Mouse (Mus musculus) neural tube, embryonic 12.5 days (tissue): Measurements from ENCODE around the gene Gtpbp3. TPM values are rescaled to one million over a fixed set of nuclear protein-coding genes. Genes with fewer than 3 reads are reported as not detected.
A peak's percentile ranks its signal among the peaks of the same experiment; 100 is the strongest.
"Not testable (repeated sequence)": the region's sequence is repeated elsewhere in the genome, so short reads cannot be mapped to it uniquely, and the experiment has no call there.

ENCODE experiments used
- ATAC-seq: fragments of 200-750 bp; cut with Nextera tagmentation; 2 replicates; pipeline ENCODE4 v1.8.0; 2017; ENCODE audit warnings: low read depth, mild to moderate bottlenecking, moderate TSS enrichment, moderate library complexity; ENCODE audit not compliant: low FRiP score
- H3K27ac ChIP-seq: fragments of 300-500 bp; sonication (generic); 2 replicates; pipeline ENCODE4 v1.5.1; 2016
- H3K27me3 ChIP-seq: fragments of 300-500 bp; sonication (generic); replicated peaks from 2 replicates; pipeline ENCODE4 v1.6.1; 2016; ENCODE audit warnings: mild to moderate bottlenecking
- H3K36me3 ChIP-seq: fragments of 300-500 bp; sonication (generic); 2 replicates; pipeline ENCODE4 v1.6.1; 2016; ENCODE audit warnings: mild to moderate bottlenecking
- H3K4me1 ChIP-seq: fragments of 300-500 bp; sonication (generic); 2 replicates; pipeline ENCODE4 v1.6.1; 2016
- H3K4me2 ChIP-seq: fragments of 300-500 bp; sonication (generic); replicated peaks from 2 replicates; pipeline ENCODE4 v1.6.1; 2016; ENCODE audit warnings: mild to moderate bottlenecking
- H3K4me3 ChIP-seq: fragments of 300-500 bp; sonication (generic); 2 replicates; pipeline ENCODE4 v1.5.1; 2016
- H3K9ac ChIP-seq: fragments of 300-500 bp; sonication (generic); 2 replicates; pipeline ENCODE4 v1.6.1; 2016; ENCODE audit warnings: mild to moderate bottlenecking
- H3K9me3 ChIP-seq: fragments of 300-500 bp; sonication (generic); 2 replicates; pipeline ENCODE4 v1.6.1; 2016; ENCODE audit warnings: mild to moderate bottlenecking
- WGBS: fragments of 180-500 bp; shearing (Covaris S2); methylation state at CpG from one replicate; pipeline ENCODE4 v1.1.7; 2016; 5-methylcytosine and 5-hydroxymethylcytosine counted together
- polyA plus RNA-seq: library from polyadenylated mRNA; unstranded; fragments of >200 nt; fragmentation: Nextera tagmentation; extraction: Ambion mirVana; gene quantifications from 2 replicates; pipeline ENCODE4 v1.2.1, GENCODE M21; 2016

Gtpbp3 gene
- polyA plus RNA-seq, 1 experiment from 2014 or later: 13.6 TPM

DNA sequence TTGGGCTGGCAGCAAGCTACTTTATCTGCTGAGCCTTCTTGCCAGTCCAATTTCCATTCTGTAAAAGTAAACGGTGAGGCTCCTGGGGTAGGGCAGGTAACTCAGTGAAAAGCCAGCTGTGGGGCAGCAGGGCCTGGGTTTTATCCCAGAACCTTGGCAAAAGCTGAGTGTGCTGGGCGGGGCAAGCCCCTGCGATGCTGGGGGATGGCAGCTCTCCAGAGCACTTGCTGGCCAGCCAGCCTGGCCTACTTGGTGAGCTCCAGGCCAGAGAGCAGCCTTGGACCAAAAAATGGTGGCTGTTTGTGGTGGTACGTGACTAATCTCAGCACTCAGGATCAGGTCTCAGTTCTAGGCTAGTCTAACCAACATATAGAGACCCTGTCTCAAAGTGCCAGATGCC lies 18.1 kb downstream of the Gtpbp3 start:
- Histone ChIP-seq H3K27me3 (peaks cover 51% of the 10 kb centered on the region), H3K9me3 (no peaks in the 10 kb centered on the region), H3K9ac (no peak overlapping the region), H3K4me3 (no peak overlapping the region), H3K36me3 (no peaks in the 10 kb centered on the region), H3K4me2 (no peak overlapping the region), H3K27ac (no peak overlapping the region), H3K4me1 (peaks cover 11% of the 10 kb centered on the region; the same call in 1 of the 2 replicates)
- 89% methylated on average over 4 of the region's 4 CpGs for WGBS
- no peak for ATAC-seq

DNA sequence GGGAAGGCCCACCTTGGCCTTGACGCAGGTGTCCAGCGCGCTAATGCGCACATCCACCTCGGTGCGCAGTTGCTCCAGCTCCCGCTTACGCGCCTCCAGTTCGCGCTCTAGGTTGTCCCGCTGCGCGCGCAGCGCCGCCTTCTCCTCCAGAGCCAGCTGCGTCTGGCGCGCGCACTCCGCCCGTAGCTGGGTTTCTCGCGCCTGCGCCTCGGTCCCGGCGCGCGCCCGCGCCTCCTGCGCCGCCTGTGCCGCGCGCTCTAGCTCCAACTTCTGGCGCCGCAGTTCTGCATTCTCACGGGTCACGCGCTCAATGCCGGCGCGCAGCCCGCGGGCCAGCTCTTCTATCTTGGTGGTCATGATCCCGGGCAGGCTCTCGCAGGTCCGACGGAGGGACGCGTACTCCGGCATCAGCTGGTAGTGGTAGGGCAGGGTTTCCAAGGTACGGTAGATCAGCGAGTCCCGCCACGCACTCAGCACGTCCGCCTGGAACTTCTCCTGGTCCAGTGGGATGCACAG lies 19.7 kb downstream of the Gtpbp3 start:
- whole genome bisulfite sequencing: under 1% methylated on average over 61 of the region's 61 CpGs
- Histone ChIP-seq H3K36me3 (no peaks in the 10 kb centered on the region), H3K9ac (0 out of 2 replicates have a peak overlapping the region, but pooled peaks have one; percentile 35), H3K27me3 (peaks cover 51% of the 10 kb centered on the region), H3K4me3 (peak overlapping the region; percentile 37), H3K9me3 (no peaks in the 10 kb centered on the region), H3K4me2 (peak overlapping the region; percentile 71), H3K27ac (no peak overlapping the region), H3K4me1 (peaks cover 11% of the 10 kb centered on the region; the same call in 1 of the 2 replicates)
- peak; percentile 63 for ATAC-seq

DNA sequence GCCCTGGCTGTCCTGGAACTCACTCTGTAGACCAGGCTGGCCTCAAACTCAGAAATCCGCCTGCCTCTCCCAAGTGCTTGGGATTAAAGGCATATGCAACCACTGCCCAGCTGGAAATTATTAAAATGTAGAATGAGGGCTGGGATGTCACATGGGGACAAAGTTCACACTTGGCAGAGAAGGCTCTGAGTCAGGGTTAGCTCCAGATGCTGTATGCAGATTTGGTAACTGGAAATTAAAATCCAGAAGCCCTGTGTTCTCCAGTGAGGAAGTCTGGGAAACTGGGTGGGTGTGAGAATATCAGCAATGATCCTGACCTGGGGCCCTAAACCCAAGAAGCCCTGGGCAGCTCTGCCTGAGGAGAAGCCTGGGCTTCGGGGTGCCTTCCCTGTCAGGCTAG lies 21.4 kb downstream of the Gtpbp3 start:
- no peaks in the 10 kb centered on the region for H3K36me3 ChIP-seq
- no peaks in the 10 kb centered on the region for H3K9me3 ChIP-seq
- ATAC-seq: no peak
- no peak overlapping the region for H3K27ac ChIP-seq
- peak overlapping the region; percentile 16; the same call in 1 of the 2 replicates for H3K4me2 ChIP-seq
- no peak overlapping the region for H3K9ac ChIP-seq
- peaks cover 51% of the 10 kb centered on the region for H3K27me3 ChIP-seq
- WGBS: 60% methylated on average over 2 of the region's 2 CpGs
- H3K4me3 ChIP-seq: no peak overlapping the region
- H3K4me1 ChIP-seq: peaks cover 11% of the 10 kb centered on the region; the same call in 1 of the 2 replicates

DNA sequence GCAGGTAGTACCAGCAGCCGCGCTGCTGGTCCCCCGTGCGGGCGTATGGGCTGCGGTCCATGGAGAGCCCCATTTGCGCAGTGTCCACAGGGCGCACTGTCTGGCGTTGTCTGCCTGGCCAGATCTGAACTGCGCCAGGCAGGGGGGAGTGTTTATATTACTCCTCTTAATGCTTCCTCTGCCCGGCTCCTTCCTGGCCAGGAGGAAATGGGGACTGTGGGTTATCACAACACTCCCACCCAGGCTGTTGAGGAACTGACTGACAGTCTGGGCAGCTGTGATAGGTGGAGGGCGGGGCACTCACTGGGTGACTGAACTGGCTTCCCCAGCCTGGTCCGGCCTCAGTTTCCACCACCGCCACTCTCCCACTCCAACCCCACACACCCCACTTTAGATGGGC lies 23.7 kb downstream of the Gtpbp3 start, which contains the start of gene Plvap:
Gene Plvap, minus strand, starts transcription at position 109 of the 400 bp plus-strand sequence.
- no peak for ATAC-seq
- Histone ChIP-seq H3K9ac (no peak within 1 kb of the TSS), H3K4me3 (peak within 1 kb of the TSS; percentile 4; the same call in 1 of the 2 replicates), H3K27me3 (peaks cover 35% of the 10 kb centered on the region), H3K9me3 (no peaks in the 10 kb centered on the region), H3K27ac (no peak within 1 kb of the TSS), H3K36me3 (no peaks in the 10 kb centered on the region), H3K4me1 (peaks cover 11% of the 10 kb centered on the region; the same call in 1 of the 2 replicates), H3K4me2 (no peak within 1 kb of the TSS; the same call in 1 of the 2 replicates)
- 61% methylated on average over 14 of the region's 14 CpGs for WGBS

DNA sequence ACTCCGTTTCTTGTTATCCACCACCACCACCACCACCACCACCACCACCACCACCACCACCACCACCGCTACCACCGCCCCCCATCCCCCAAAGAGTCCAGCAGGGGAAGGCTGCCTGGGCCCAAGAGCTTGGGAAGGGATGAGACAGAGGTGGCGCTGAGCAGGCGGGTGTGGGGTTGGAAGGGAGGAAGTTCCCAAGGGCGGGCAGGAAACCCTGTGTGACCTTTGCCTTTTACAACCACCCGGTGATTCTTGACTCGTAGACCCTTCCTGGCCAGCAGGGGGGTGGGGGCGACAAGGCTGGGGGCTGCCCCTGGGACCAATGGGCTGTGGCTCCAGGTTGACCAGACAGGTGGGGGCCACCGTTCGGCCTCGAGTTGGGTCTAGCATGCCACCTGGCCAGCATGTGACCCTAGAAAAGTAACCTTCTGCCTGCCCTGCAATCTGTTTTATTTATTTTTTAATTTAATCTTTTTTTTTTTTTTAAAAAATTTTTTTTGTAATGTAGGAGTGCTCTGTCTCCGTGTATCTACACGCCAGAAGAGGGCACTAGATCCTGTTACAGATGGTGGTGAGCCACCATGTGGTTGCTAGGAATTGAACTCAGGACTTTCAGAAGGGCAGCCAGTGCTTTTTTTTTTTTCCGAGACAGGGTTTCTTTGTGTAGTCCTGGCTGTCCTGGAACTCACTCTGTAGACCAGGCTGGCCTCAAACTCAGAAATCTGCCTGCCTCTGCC lies 25.3 kb downstream of the Gtpbp3 start:
- peaks cover 20% of the 10 kb centered on the region for H3K27me3 ChIP-seq
- no peak overlapping the region for H3K27ac ChIP-seq

DNA sequence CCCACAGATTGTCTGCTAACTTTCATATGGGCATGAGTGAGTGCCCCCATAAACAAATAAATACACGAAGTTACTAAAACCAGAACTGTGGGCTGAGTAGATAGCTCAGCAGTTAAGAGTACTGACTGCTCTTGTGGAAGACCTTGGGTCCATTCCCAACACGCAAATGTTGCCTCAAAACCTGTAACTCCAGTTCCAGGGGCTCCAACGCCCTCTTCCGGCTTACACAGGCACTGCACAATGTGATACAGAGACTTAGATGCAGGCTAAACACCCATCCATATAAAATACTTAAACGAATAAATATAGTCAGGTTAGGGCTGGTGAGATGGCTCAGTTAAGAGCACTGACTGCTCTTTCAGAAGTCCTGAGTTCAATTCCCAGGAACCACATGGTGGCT lies 27.1 kb downstream of the Gtpbp3 start:
- Histone ChIP-seq H3K9me3 (no peaks in the 10 kb centered on the region), H3K4me3 (no peak overlapping the region), H3K36me3 (no peaks in the 10 kb centered on the region), H3K4me2 (no peak overlapping the region), H3K4me1 (peaks cover 3% of the 10 kb centered on the region; the same call in 1 of the 2 replicates), H3K27ac (no peak overlapping the region), H3K27me3 (peaks cover 3% of the 10 kb centered on the region), H3K9ac (no peak overlapping the region)
- ATAC-seq: no peak
- WGBS: 71% methylated on average over 5 of the region's 5 CpGs

More for the DNA sequence above, 25.3 kb downstream of the Gtpbp3 start:
- H3K36me3 ChIP-seq: no peaks in the 10 kb centered on the region
- no peaks in the 10 kb centered on the region for H3K9me3 ChIP-seq
- no peak overlapping the region for H3K4me2 ChIP-seq
- no peak overlapping the region for H3K4me3 ChIP-seq
- ATAC-seq: no peak
- H3K4me1 ChIP-seq: peaks cover 3% of the 10 kb centered on the region; the same call in 1 of the 2 replicates
- WGBS: 76% methylated on average over 15 of the region's 15 CpGs
- H3K9ac ChIP-seq: no peak overlapping the region

DNA sequence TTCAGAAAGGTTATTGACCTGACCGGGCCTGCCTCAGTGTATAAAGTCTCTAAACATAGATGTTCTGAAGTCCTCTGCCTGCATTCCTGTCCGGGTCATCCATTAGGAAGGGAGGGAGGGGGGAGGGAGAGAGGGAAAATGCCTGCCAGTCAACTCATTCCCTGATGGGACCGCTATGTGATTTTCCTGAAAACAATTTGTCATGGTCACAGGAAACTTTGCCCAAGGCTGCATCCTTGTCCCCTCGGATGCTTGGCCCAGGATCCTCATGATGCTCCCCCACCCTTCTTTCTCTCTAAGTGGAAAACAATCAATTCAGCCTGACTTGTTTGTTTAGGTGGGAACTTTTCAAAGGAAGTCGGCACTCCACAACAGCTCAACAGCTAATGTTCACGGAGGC lies 28.9 kb downstream of the Gtpbp3 start:
- no peak overlapping the region for H3K27ac ChIP-seq
- H3K4me1 ChIP-seq: peaks cover 3% of the 10 kb centered on the region; the same call in 1 of the 2 replicates
- no peak for ATAC-seq
- no peak overlapping the region for H3K4me3 ChIP-seq
- H3K27me3 ChIP-seq: no peaks in the 10 kb centered on the region
- no peak overlapping the region for H3K4me2 ChIP-seq
- WGBS: 16% methylated on average over 6 of the region's 6 CpGs
- H3K9me3 ChIP-seq: no peaks in the 10 kb centered on the region
- H3K9ac ChIP-seq: no peak overlapping the region
- H3K36me3 ChIP-seq: no peaks in the 10 kb centered on the region

DNA sequence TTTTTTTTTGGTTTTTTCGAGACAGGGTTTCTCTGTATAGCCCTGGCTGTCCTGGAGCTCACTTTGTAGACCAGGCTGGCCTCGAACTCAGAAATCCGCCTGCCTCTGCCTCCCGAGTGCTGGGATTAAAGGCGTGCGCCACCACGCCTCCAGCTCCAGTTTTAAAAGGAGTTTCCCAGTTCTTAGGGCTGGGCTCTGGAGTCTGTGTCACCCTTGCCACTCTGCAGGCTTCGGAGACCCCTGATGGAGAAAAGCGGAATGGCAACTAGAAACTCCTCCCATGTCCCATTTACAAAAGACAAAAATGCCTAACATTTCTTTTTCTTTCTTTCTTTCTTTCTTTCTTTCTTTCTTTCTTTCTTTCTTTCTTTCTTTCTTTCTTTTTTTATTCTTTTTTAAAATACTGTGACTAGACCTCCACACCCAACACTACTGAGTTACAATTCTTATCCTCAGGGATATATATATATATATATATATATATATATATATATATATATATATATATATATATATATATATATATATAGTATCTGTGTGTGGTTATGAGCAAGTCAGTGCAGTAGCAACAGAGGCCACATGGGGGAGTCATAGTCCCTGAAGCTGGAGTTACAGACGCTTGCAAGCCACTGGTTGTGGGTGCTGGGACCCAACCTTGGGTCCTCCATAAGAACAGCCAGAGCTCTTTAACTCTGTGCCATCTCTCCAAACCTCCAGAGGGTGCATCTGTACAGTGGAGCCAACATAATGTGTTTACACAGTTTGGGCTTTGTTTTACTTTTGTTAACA lies 31.3 kb downstream of the Gtpbp3 start:
- H3K9me3 ChIP-seq, H3K4me2 ChIP-seq, H3K4me1 ChIP-seq, H3K4me3 ChIP-seq, H3K9ac ChIP-seq, H3K27ac ChIP-seq, H3K36me3 ChIP-seq, ATAC-seq: not testable (repeated sequence)
- H3K27me3 ChIP-seq: peaks cover 15% of the 10 kb centered on the region
- WGBS: 47% methylated on average over 10 of the region's 10 CpGs

DNA sequence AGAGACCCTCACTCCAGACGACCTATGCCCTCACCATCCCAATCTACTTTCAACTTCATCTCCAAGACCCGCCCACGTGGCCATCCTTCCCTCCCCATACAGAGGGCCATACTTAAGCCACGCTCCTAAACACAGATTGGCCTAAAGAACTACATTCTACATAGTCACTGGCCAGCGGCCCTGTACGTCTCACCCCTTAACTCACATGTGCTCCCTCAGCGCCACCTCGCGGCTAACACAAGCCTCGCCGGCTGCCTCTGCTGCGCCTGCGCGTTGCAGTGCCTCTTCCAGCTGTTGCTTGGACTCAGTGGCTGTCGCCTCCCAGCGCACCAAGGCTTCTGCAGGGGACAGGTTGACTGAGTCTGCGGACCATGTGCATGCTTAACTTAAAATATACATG lies 33.7 kb downstream of the Gtpbp3 start:
- WGBS: 6% methylated on average over 17 of the region's 17 CpGs
- peaks cover 6% of the 10 kb centered on the region for H3K4me1 ChIP-seq
- H3K9ac ChIP-seq: no peak overlapping the region
- peak overlapping the region; percentile 10; the same call in 1 of the 2 replicates for H3K4me2 ChIP-seq
- peaks cover 39% of the 10 kb centered on the region for H3K27me3 ChIP-seq
- no peak overlapping the region for H3K27ac ChIP-seq
- peak; percentile 68 for ATAC-seq
- no peak overlapping the region for H3K4me3 ChIP-seq
- no peaks in the 10 kb centered on the region for H3K36me3 ChIP-seq
- no peaks in the 10 kb centered on the region for H3K9me3 ChIP-seq

DNA sequence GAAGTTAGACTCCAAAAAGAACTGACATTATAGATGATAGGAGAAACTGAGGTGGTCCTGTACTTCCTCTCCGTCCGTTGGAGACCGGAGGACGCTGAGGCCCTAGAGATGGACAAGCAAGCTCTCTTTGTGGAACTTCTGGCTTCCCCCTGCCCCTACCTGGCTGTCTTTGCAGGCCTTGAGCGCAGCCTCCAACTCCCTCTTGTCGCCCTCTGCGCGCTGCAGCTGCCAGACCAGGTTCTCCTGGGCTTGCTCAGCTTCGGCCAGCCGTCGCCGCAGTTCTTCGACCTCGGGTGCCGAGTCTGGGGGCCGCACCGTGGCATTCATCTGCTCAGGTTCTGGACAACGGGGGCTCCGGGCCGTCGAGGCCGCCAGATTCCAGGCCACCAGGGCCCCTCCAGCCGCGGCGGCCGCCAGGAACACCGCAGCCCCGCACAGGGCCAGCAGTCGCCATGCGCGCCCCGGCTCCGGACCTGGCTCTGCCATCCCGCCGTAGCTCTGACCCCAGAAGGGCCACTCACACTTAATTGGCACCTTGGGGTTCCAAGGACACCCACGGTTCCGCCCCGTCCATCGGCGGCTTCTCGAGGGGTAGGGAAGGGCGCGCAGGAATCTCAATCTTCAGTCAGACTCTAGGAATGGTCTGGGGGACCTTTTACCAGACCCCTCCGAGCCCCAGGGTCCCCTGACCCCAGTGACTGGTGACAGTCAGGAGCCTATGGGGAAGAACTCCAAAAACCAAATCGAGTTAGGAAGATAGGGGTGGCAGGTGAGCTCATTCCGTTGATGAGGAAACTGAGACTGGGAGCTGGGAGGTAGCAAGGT lies 37.5 kb downstream of the Gtpbp3 start, which contains the start of gene Ccdc194:
Gene Ccdc194, minus strand, starts transcription at position 486 of the 825 bp plus-strand sequence.
- Histone ChIP-seq H3K4me2 (peak within 1 kb of the TSS; percentile 34), H3K9ac (peak within 1 kb of the TSS; percentile 10; the same call in 1 of the 2 replicates), H3K4me3 (0 out of 2 replicates have a peak within 1 kb of the TSS, but pooled peaks have one; percentile 5), H3K27me3 (peaks cover 52% of the 10 kb centered on the region), H3K9me3 (no peaks in the 10 kb centered on the region), H3K27ac (no peak within 1 kb of the TSS), H3K4me1 (peaks cover 4% of the 10 kb centered on the region; the same call in 1 of the 2 replicates), H3K36me3 (no peaks in the 10 kb centered on the region)
- WGBS: 6% methylated on average over 46 of the region's 46 CpGs
- no peak for ATAC-seq

DNA sequence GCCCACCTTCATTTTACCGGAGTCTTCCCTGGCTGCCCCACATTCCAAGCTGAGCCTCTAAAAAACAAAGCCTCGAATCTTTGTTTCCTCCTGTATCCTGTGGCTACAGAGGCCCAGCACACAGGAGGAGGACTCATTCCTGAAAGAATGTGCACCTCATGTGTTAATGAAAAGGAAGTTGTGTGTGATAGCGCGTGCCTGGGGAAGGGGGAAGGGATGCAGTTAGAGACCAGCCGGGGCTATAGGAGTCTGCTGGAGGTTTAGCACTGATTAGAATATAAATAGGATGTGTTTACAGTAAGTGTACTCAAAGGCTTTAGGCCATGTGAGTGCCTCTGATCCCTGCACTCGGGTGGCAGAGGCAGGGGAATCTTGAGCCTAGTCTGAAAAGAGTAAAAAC lies 38.4 kb downstream of the Gtpbp3 start:
- Histone ChIP-seq H3K4me2 (no peak overlapping the region), H3K9ac (no peak overlapping the region), H3K4me3 (no peak overlapping the region), H3K9me3 (no peaks in the 10 kb centered on the region), H3K36me3 (no peaks in the 10 kb centered on the region), H3K27me3 (peaks cover 52% of the 10 kb centered on the region), H3K4me1 (peaks cover 4% of the 10 kb centered on the region; the same call in 1 of the 2 replicates), H3K27ac (no peak overlapping the region)
- no peak for ATAC-seq
- 8% methylated on average over 6 of the region's 6 CpGs for WGBS
